Mouse (Mus musculus): ENCODE results near the gene B4gat1.

- no peak for TF ChIP-seq GATA1 (IDR thresholded peaks at IDR 0.05; ENCODE audit: low read length)
- TF ChIP-seq TAL1 (IDR thresholded peaks at IDR 0.05; ENCODE audit: low read length) = no peak
Observed at GRCm38 (mm10) chr19:5062446-5062845, 23.8 kb downstream of the B4gat1 start.
